Mouse (Mus musculus): ENCODE data around the gene Olfr630. TPM values are rescaled to one million over a fixed set of nuclear protein-coding genes. Genes with fewer than 3 reads are reported as not detected.

Olfr630 gene
- polyA plus RNA-seq, 1 experiment from 2014 or later, result not detected

GRCm38 (mm10) chr7:103714371-103714770 is 42.8 kb downstream of the Olfr630 start, which contains the start of gene Olfr243:
Gene Olfr243 (plus strand): TSS chr7:103714671.
- H3K4me3 ChIP-seq, result no peak within 1 kb of the TSS
- H3K4me1 ChIP-seq, result no peaks in the 10 kb centered on the region
- no peak for ATAC-seq (ENCODE audit: borderline replicate concordance, extremely low read depth, low FRiP score, low TSS enrichment)
- no peak within 1 kb of the TSS for H3K4me2 ChIP-seq
- no peaks in the 10 kb centered on the region for H3K36me3 ChIP-seq
- no peaks in the 10 kb centered on the region for H3K9me3 ChIP-seq
- H3K9ac ChIP-seq, result no peak within 1 kb of the TSS
- H3K27me3 ChIP-seq, result no peaks in the 10 kb centered on the region
- no peak within 1 kb of the TSS for H3K27ac ChIP-seq

- no peaks in the 10 kb centered on the region for H3K36me3 ChIP-seq
- H3K27me3 ChIP-seq, result no peaks in the 10 kb centered on the region
- no peak overlapping the region for H3K9ac ChIP-seq
- ATAC-seq (ENCODE audit: borderline replicate concordance, extremely low read depth, low FRiP score, low TSS enrichment), result no peak
- no peak overlapping the region for H3K4me3 ChIP-seq
- H3K9me3 ChIP-seq, result no peaks in the 10 kb centered on the region
- H3K4me2 ChIP-seq, result no peak overlapping the region
- WGBS, result 38% methylated on average over 2 of the region's 2 CpGs
- no peaks in the 10 kb centered on the region for H3K4me1 ChIP-seq
- H3K27ac ChIP-seq, result no peak overlapping the region
Observed at GRCm38 (mm10) chr7:103712024-103712423, 45.1 kb downstream of the Olfr630 start.

Other genes starting within 250 kb of the Olfr630 start
- gene Olfr610, start 245.2 kb downstream of the Olfr630 start, polyA plus RNA-seq (2015; fragmentation: Nextera tagmentation; extraction: Ambion mirVana), result not detected in 2 replicates
- gene Olfr611, start 236.5 kb downstream of the Olfr630 start, polyA plus RNA-seq (2015; fragmentation: Nextera tagmentation; extraction: Ambion mirVana), result not detected in 2 replicates
- gene Olfr612, start 214.6 kb downstream of the Olfr630 start, polyA plus RNA-seq (2015; fragmentation: Nextera tagmentation; extraction: Ambion mirVana), result not detected in 2 replicates
- gene Olfr613, start 209.3 kb downstream of the Olfr630 start, polyA plus RNA-seq (2015; fragmentation: Nextera tagmentation; extraction: Ambion mirVana), result not detected in 2 replicates
- gene Olfr615, start 201.3 kb downstream of the Olfr630 start, polyA plus RNA-seq (2015; fragmentation: Nextera tagmentation; extraction: Ambion mirVana), result not detected in 2 replicates
- gene Olfr616, start 188.2 kb downstream of the Olfr630 start, polyA plus RNA-seq (2015; fragmentation: Nextera tagmentation; extraction: Ambion mirVana), result not detected in 2 replicates
- not detected in 2 replicates for gene Olfr617, start 184.3 kb downstream of the Olfr630 start, polyA plus RNA-seq (2015; fragmentation: Nextera tagmentation; extraction: Ambion mirVana)
- not detected in 2 replicates for gene Olfr618, start 167.2 kb downstream of the Olfr630 start, polyA plus RNA-seq (2015; fragmentation: Nextera tagmentation; extraction: Ambion mirVana)
- gene Olfr619, start 156.8 kb downstream of the Olfr630 start, polyA plus RNA-seq (2015; fragmentation: Nextera tagmentation; extraction: Ambion mirVana), result not detected in 2 replicates
- not detected in 2 replicates for gene Olfr620, start 144.8 kb downstream of the Olfr630 start, polyA plus RNA-seq (2015; fragmentation: Nextera tagmentation; extraction: Ambion mirVana)
- not detected in 2 replicates for gene Olfr622, start 114.6 kb downstream of the Olfr630 start, polyA plus RNA-seq (2015; fragmentation: Nextera tagmentation; extraction: Ambion mirVana)
- gene Olfr623, start 93.6 kb downstream of the Olfr630 start, polyA plus RNA-seq (2015; fragmentation: Nextera tagmentation; extraction: Ambion mirVana), result not detected in 2 replicates
- 0.04 TPM in 1 of 2 replicates, not detected in the other for gene Olfr624, start 86.1 kb downstream of the Olfr630 start, polyA plus RNA-seq (2015; fragmentation: Nextera tagmentation; extraction: Ambion mirVana)
- not detected in 2 replicates for gene Olfr625-ps1, start 74.6 kb downstream of the Olfr630 start, polyA plus RNA-seq (2015; fragmentation: Nextera tagmentation; extraction: Ambion mirVana)
- not detected in 2 replicates for gene Olfr243, start 42.7 kb downstream of the Olfr630 start, polyA plus RNA-seq (2015; fragmentation: Nextera tagmentation; extraction: Ambion mirVana)
- not detected in 2 replicates for gene Olfr628, start 27.0 kb downstream of the Olfr630 start, polyA plus RNA-seq (2015; fragmentation: Nextera tagmentation; extraction: Ambion mirVana)
- not detected in 2 replicates for gene Olfr629, start 12.4 kb downstream of the Olfr630 start, polyA plus RNA-seq (2015; fragmentation: Nextera tagmentation; extraction: Ambion mirVana)
- gene Olfr69, start 14.3 kb upstream of the Olfr630 start, polyA plus RNA-seq (2015; fragmentation: Nextera tagmentation; extraction: Ambion mirVana), result not detected in 2 replicates
- gene Olfr68, start 22.4 kb upstream of the Olfr630 start, polyA plus RNA-seq (2015; fragmentation: Nextera tagmentation; extraction: Ambion mirVana), result not detected in 2 replicates
- not detected in 2 replicates for gene Olfr67, start 34.5 kb upstream of the Olfr630 start, polyA plus RNA-seq (2015; fragmentation: Nextera tagmentation; extraction: Ambion mirVana)
- 4,716 and 5,311 TPM in 2 replicates for gene Hbb-bt, start 56.7 kb upstream of the Olfr630 start, polyA plus RNA-seq (2015; fragmentation: Nextera tagmentation; extraction: Ambion mirVana)
- gene Hbb-bs, start 70.8 kb upstream of the Olfr630 start, polyA plus RNA-seq (2015; fragmentation: Nextera tagmentation; extraction: Ambion mirVana), result 14,530 and 15,290 TPM in 2 replicates
- not detected in 2 replicates for gene Hbb-bh2, start 83.2 kb upstream of the Olfr630 start, polyA plus RNA-seq (2015; fragmentation: Nextera tagmentation; extraction: Ambion mirVana)
- gene Hbb-bh1, start 85.8 kb upstream of the Olfr630 start, polyA plus RNA-seq (2015; fragmentation: Nextera tagmentation; extraction: Ambion mirVana), result 8.2 and 12.5 TPM in 2 replicates
- 807 and 1,263 TPM in 2 replicates for gene Hbb-y, start 95.9 kb upstream of the Olfr630 start, polyA plus RNA-seq (2015; fragmentation: Nextera tagmentation; extraction: Ambion mirVana)
- not detected in 2 replicates for gene Olfr66, start 128.9 kb upstream of the Olfr630 start, polyA plus RNA-seq (2015; fragmentation: Nextera tagmentation; extraction: Ambion mirVana)
- not detected in 2 replicates for gene Olfr64, start 137.2 kb upstream of the Olfr630 start, polyA plus RNA-seq (2015; fragmentation: Nextera tagmentation; extraction: Ambion mirVana)
- not detected in 2 replicates for gene Olfr65, start 146.2 kb upstream of the Olfr630 start, polyA plus RNA-seq (2015; fragmentation: Nextera tagmentation; extraction: Ambion mirVana)
- not detected in 2 replicates for gene Olfr631, start 171.5 kb upstream of the Olfr630 start, polyA plus RNA-seq (2015; fragmentation: Nextera tagmentation; extraction: Ambion mirVana)
- not detected in 2 replicates for gene Olfr632, start 177.0 kb upstream of the Olfr630 start, polyA plus RNA-seq (2015; fragmentation: Nextera tagmentation; extraction: Ambion mirVana)
- gene Olfr633, start 187.1 kb upstream of the Olfr630 start, polyA plus RNA-seq (2015; fragmentation: Nextera tagmentation; extraction: Ambion mirVana), result not detected in 2 replicates
- not detected in 2 replicates for gene Olfr635, start 213.8 kb upstream of the Olfr630 start, polyA plus RNA-seq (2015; fragmentation: Nextera tagmentation; extraction: Ambion mirVana)
- gene Olfr638, start 241.4 kb upstream of the Olfr630 start, polyA plus RNA-seq (2015; fragmentation: Nextera tagmentation; extraction: Ambion mirVana), result not detected in 2 replicates

All from lung, embryonic 15.5 days (tissue).